Mouse (Mus musculus): ENCODE data around the gene Hdgfl3. TPM values are rescaled to one million over a fixed set of nuclear protein-coding genes. Genes with fewer than 3 reads are reported as not detected.

The Hdgfl3 gene
- polyA plus RNA-seq, 1 experiment from 2014 or later = 57.5 TPM

DNA sequence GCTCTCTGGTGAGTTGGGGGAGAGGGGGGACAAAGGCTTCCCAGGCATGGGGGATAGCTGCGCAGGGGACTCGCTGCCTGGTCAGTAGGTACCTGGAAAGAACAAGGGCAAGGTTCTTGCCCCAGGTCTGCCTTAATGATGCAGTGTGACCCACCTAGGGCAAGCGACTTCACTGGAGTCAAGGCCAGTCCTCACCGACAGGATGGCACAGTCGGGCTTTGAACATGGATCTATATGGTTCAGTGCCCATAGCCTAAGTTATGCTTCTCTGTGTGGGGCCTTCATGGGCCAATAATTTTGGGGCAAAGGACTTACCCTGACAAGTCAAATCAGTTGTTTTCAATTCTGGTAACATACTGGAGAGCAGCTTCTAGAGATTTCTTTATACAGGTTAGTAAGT is 533 bp upstream of the Hdgfl3 start:
- Histone ChIP-seq H3K4me2 (replicated peaks) (peak overlapping the region; percentile 66), H3K4me1 (peaks cover 29% of the 10 kb centered on the region), H3K9me3 (replicated peaks) (no peaks in the 10 kb centered on the region), H3K27ac (peak overlapping the region; percentile 97), H3K9ac (peak overlapping the region; percentile 96), H3K27me3 (no peaks in the 10 kb centered on the region), H3K4me3 (peak overlapping the region; percentile 83), H3K36me3 (no peaks in the 10 kb centered on the region)
- ATAC-seq (ENCODE audit: low FRiP score) = no peak
- WGBS = 3% methylated on average over 5 of the region's 5 CpGs

- peak overlapping the region; percentile 96 for H3K9ac ChIP-seq
- under 1% methylated on average over 99 of the region's 103 CpGs for WGBS
- H3K4me3 ChIP-seq = peak overlapping the region; percentile 83
- no peaks in the 10 kb centered on the region for H3K27me3 ChIP-seq
- H3K4me1 ChIP-seq = peaks cover 37% of the 10 kb centered on the region
- peak overlapping the region; percentile 66 for H3K4me2 ChIP-seq (replicated peaks)
- no peaks in the 10 kb centered on the region for H3K36me3 ChIP-seq
- H3K9me3 ChIP-seq (replicated peaks) = no peaks in the 10 kb centered on the region
- H3K27ac ChIP-seq = peak overlapping the region; percentile 97
- ATAC-seq (ENCODE audit: low FRiP score) = peak; percentile 78
These were observed 539 bp downstream of the Hdgfl3 start for GRCm38 (mm10) chr7:81933601-81934266.

- 7% methylated on average over 23 of the region's 23 CpGs for WGBS
- Histone ChIP-seq H3K4me2 (replicated peaks) (peak overlapping the region; percentile 66), H3K4me1 (peaks cover 41% of the 10 kb centered on the region), H3K9ac (peak overlapping the region; percentile 96), H3K36me3 (no peaks in the 10 kb centered on the region), H3K27ac (peak overlapping the region; percentile 97), H3K27me3 (no peaks in the 10 kb centered on the region), H3K9me3 (replicated peaks) (no peaks in the 10 kb centered on the region), H3K4me3 (peak overlapping the region; percentile 83)
- ATAC-seq (ENCODE audit: low FRiP score) = peak; percentile 22; the same call in 1 of the 2 replicates
These were observed 1.1 kb downstream of the Hdgfl3 start for GRCm38 (mm10) chr7:81933061-81933600.

GRCm38 (mm10) chr7:81932521-81933045 is 1.7 kb downstream of the Hdgfl3 start:
- WGBS = 35% methylated on average over 5 of the region's 5 CpGs
- H3K9me3 ChIP-seq (replicated peaks) = no peaks in the 10 kb centered on the region
- peak overlapping the region; percentile 66 for H3K4me2 ChIP-seq (replicated peaks)
- no peak overlapping the region for H3K27ac ChIP-seq
- H3K9ac ChIP-seq = peak overlapping the region; percentile 96
- H3K4me1 ChIP-seq = peaks cover 42% of the 10 kb centered on the region
- peak overlapping the region; percentile 83 for H3K4me3 ChIP-seq
- ATAC-seq (ENCODE audit: low FRiP score) = no peak
- no peaks in the 10 kb centered on the region for H3K36me3 ChIP-seq
- no peaks in the 10 kb centered on the region for H3K27me3 ChIP-seq

DNA sequence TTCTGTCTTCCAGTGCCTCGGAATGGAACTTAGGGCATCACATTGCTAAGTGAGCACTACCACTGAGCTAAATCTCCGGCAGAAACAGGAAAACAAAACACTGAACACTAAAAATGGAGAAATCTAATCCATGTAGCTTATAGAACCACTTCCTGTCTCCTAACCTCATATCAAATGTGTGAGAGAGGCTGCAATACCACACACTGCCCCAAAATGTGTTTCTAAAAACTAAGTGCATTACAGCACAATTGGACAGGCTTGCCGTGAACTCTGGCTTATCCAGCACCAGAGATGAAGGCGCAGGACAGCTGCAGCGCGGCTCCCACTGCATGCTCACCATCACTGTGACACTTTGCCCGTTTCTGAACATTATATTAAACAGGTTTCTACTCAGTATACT is 5.3 kb downstream of the Hdgfl3 start:
- Histone ChIP-seq H3K4me1 (peaks cover 29% of the 10 kb centered on the region), H3K36me3 (no peaks in the 10 kb centered on the region), H3K9ac (no peak overlapping the region), H3K9me3 (replicated peaks) (no peaks in the 10 kb centered on the region), H3K27ac (no peak overlapping the region), H3K4me3 (no peak overlapping the region), H3K4me2 (replicated peaks) (no peak overlapping the region), H3K27me3 (no peaks in the 10 kb centered on the region)
- WGBS = 75% methylated on average over 7 of the region's 7 CpGs
- no peak for ATAC-seq (ENCODE audit: low FRiP score)

DNA sequence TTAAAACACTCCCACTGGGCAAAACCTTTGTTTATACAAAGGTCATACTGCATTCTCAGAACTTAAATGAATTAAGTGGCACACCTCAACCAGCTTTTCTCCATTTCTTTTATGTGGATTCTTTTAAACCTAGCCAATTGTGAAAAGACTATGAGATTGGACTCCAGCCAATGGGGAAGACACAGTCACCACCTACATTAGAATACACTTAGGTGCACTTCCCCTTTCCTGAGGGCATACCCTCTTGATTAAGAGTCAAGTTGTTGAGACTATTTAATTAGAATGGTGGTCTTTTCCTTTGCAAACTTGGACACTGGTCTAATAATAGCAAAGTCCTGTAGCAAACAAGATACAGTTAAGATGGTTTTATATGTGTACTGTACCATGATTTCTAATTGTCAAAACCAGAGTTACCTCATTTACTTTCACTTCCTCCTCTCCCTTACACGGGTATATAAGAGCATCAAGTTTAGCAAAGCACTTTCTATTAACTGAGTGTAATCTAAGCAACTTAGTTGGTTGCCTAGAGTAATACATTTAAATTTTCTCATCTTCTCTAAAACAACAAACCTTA is 12.8 kb downstream of the Hdgfl3 start:
- Histone ChIP-seq H3K4me3 (no peak overlapping the region), H3K9me3 (replicated peaks) (no peaks in the 10 kb centered on the region), H3K27me3 (no peaks in the 10 kb centered on the region), H3K4me1 (no peaks in the 10 kb centered on the region), H3K4me2 (replicated peaks) (no peak overlapping the region), H3K36me3 (no peaks in the 10 kb centered on the region), H3K27ac (no peak overlapping the region), H3K9ac (no peak overlapping the region)
- WGBS = 84% methylated on average over 1 of the region's 1 CpGs
- ATAC-seq (ENCODE audit: low FRiP score) = no peak

DNA sequence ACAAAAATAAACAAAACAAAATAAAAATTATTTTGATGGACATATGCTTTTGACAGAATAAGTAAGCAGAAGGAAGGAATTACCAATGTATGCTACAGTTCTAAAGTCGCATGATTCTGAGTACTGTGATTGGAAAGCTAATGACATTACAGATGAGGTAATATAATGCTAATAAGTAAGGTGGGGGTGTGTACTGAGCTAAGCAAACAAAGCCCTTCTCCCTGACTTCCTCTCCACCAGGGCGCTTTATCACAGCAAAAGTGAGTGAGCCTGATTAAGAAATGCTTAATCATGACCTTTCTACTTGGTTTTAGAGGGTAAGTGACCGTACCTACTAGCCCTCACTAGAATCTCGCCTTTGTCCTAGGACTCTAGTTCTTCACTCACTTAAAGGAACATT is 14.0 kb downstream of the Hdgfl3 start:
- Histone ChIP-seq H3K9ac (no peak overlapping the region), H3K27me3 (no peaks in the 10 kb centered on the region), H3K36me3 (no peaks in the 10 kb centered on the region), H3K4me1 (no peaks in the 10 kb centered on the region), H3K27ac (no peak overlapping the region), H3K4me2 (replicated peaks) (no peak overlapping the region), H3K9me3 (replicated peaks) (no peaks in the 10 kb centered on the region), H3K4me3 (no peak overlapping the region)
- no peak for ATAC-seq (ENCODE audit: low FRiP score)
- WGBS = 89% methylated on average over 4 of the region's 4 CpGs

GRCm38 (mm10) chr7:81918316-81918715 is 16.0 kb downstream of the Hdgfl3 start:
- no peaks in the 10 kb centered on the region for H3K4me1 ChIP-seq
- no peak overlapping the region for H3K4me2 ChIP-seq (replicated peaks)
- no peaks in the 10 kb centered on the region for H3K27me3 ChIP-seq
- H3K9me3 ChIP-seq (replicated peaks) = no peaks in the 10 kb centered on the region
- WGBS = 68% methylated on average over 5 of the region's 5 CpGs
- no peaks in the 10 kb centered on the region for H3K36me3 ChIP-seq
- H3K9ac ChIP-seq = no peak overlapping the region
- no peak for ATAC-seq (ENCODE audit: low FRiP score)
- no peak overlapping the region for H3K4me3 ChIP-seq
- H3K27ac ChIP-seq = no peak overlapping the region

DNA sequence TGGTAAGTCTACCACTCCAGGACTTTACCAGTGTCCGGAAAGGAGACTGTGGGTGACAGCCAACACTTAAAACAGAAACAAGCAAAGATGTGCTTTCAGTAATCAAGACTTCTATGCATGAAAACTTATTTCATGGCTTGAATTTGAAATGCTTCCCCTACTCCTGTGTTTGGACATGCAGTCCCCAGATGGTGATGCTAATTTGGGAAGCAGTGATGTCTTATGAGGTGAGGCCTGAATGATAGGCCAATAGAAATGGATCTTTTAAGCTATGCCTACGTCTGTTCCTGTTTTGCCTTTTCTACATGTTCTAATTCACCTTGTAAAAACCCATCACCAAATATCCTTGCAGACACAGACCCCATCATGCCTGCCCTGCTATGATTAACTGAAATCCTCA is 29.3 kb downstream of the Hdgfl3 start:
- H3K27me3 ChIP-seq = no peaks in the 10 kb centered on the region
- H3K4me3 ChIP-seq = no peak overlapping the region
- H3K4me1 ChIP-seq = no peaks in the 10 kb centered on the region
- H3K36me3 ChIP-seq = 0 out of 2 replicates have a peak, but pooled peaks cover 2% of the 10 kb centered on the region
- no peaks in the 10 kb centered on the region for H3K9me3 ChIP-seq (replicated peaks)
- 96% methylated on average over 2 of the region's 2 CpGs for WGBS
- no peak overlapping the region for H3K4me2 ChIP-seq (replicated peaks)
- H3K27ac ChIP-seq = no peak overlapping the region
- H3K9ac ChIP-seq = no peak overlapping the region
- no peak for ATAC-seq (ENCODE audit: low FRiP score)

DNA sequence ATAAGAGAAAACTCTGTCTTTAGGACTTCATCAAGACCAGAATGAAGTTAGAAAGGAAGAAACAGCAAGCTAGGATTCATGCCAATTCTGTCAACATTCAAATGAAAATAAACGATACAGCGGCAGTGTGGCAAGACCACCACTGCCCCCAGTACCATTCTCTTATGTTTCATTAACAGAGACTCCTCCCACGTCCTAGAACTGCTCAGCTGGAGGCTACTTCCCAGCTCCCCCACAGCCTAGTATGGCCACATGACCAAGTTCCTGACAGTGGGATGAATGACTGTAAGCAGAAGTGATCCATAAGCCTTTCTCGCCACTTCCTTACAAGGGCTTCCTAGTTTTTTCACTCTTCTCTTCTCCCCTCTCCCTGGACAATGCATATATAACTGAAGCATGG is 30.2 kb downstream of the Hdgfl3 start:
- Histone ChIP-seq H3K4me2 (replicated peaks) (no peak overlapping the region), H3K36me3 (peaks cover 8% of the 10 kb centered on the region), H3K27me3 (no peaks in the 10 kb centered on the region), H3K4me3 (no peak overlapping the region), H3K9me3 (replicated peaks) (no peaks in the 10 kb centered on the region), H3K4me1 (no peaks in the 10 kb centered on the region), H3K27ac (no peak overlapping the region), H3K9ac (no peak overlapping the region)
- ATAC-seq (ENCODE audit: low FRiP score) = no peak
- 57% methylated on average over 4 of the region's 4 CpGs for WGBS

DNA sequence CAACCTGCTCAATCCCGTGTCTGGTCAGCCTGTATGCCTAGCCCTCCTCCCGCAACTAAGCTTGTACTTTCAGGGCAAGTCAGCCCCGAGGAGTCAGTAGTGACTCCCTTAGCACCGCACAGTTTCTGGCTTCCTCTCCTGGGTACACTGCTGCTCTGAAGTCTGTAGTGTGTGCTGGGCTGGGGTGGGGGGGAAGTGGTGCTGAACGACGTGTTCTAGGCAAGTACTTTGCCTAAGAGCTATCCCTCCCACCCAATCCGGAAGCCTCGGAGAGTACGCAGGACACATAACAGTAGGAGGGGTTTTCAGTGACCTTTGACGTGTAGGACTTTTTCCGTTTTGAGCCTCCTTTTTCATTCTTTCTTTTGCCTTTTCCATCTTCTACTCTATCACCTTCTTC is 34.9 kb downstream of the Hdgfl3 start:
- WGBS = 81% methylated on average over 11 of the region's 11 CpGs
- Histone ChIP-seq H3K4me1 (no peaks in the 10 kb centered on the region), H3K36me3 (peaks cover 26% of the 10 kb centered on the region), H3K9ac (no peak overlapping the region), H3K4me2 (replicated peaks) (no peak overlapping the region), H3K4me3 (no peak overlapping the region), H3K9me3 (replicated peaks) (no peaks in the 10 kb centered on the region), H3K27me3 (no peaks in the 10 kb centered on the region), H3K27ac (no peak overlapping the region)
- no peak for ATAC-seq (ENCODE audit: low FRiP score)

GRCm38 (mm10) chr7:81885128-81885527 is 49.1 kb downstream of the Hdgfl3 start:
- no peaks in the 10 kb centered on the region for H3K4me1 ChIP-seq
- no peak overlapping the region for H3K9ac ChIP-seq
- H3K27ac ChIP-seq = no peak overlapping the region
- H3K4me3 ChIP-seq = no peak overlapping the region
- no peaks in the 10 kb centered on the region for H3K27me3 ChIP-seq
- H3K36me3 ChIP-seq = no peaks in the 10 kb centered on the region; the same call in 1 of the 2 replicates
- no peaks in the 10 kb centered on the region for H3K9me3 ChIP-seq (replicated peaks)
- H3K4me2 ChIP-seq (replicated peaks) = no peak overlapping the region
- ATAC-seq (ENCODE audit: low FRiP score) = no peak
- 71% methylated on average over 4 of the region's 4 CpGs for WGBS

Data from hindbrain, embryonic 12.5 days (tissue).